Mouse (Mus musculus): ENCODE data around the gene Zrsr2. TPM values are rescaled to one million over a fixed set of nuclear protein-coding genes. Genes with fewer than 3 reads are reported as not detected.

Gene Zrsr2
- 10 to 100 TPM; 33.0 to 34.3 TPM for total RNA-seq (2021)
- long read RNA-seq, experiment 1, transcript Zrsr2-201 (5 exons, 3,867 nt) = major isoform, 11 of 19 reads
- long read RNA-seq, experiment 1, partial matches to known transcripts = 2 of 19 reads
- long read RNA-seq, experiment 1, other reads (novel, unspliced or antisense) = 2 of 19 reads
- long read RNA-seq, experiment 2, transcript Zrsr2-201 (5 exons, 3,867 nt) = major isoform, 14 of 43 reads
- long read RNA-seq, experiment 2, partial matches to known transcripts = 15 of 43 reads
- long read RNA-seq, experiment 2, other reads (novel, unspliced or antisense) = 9 of 43 reads

- peak; percentile 50 to 70 for DNase-seq (ENCODE audit: low spot score in 2 of 2)
Measured at GRCm38 (mm10) chrX:163958467-163958875, at the start of gene Zrsr2. Gene Zrsr2, minus strand, starts transcription at chrX:163958661.

DNA sequence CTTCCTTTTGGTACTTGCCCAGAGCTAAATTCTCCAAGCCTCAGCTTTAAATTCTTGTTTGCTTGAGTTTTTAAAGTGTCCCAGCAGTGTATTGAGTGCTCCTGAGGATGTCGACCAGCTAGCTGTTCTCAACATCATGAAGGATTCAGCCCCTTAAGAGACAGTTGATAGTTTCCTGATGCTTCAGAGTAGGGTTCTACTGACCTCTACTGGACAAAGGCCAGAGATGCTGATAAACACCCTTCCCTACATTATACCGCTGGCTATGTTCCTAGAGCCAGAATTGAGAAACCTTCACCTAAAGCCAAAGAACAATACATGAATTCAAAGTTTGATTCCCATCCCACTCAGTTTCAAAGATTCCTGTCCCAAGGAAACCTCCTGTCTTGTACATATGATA lies 46.3 kb upstream of the Zrsr2 start:
- no peak for DNase-seq (ENCODE audit: low spot score in 2 of 2)

GRCm38 (mm10) chrX:163999848-164000247 lies 41.4 kb upstream of the Zrsr2 start:
- no peak for DNase-seq (ENCODE audit: low spot score in 2 of 2)

DNA sequence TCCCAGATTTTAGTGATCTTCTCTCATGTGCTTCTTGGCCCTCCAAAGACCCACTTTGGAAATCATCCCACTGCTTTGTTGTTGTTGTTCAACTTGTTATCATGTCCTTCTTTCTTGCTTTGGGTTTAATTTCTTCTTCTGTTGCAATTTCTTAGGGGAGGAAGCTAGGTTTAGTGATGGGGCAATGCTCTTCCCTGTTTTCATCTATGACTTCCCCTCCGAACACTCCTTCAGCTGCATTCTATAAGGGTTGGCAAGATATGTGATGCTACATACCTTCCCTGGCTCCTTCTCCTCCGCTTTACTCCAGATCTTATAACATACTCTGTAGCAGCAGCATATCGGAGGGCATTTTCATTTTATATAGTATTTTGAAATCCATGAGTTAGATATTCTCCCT lies 38.3 kb upstream of the Zrsr2 start:
- no peak for DNase-seq (ENCODE audit: low spot score in 2 of 2)

GRCm38 (mm10) chrX:163987718-163988374 lies 29.4 kb upstream of the Zrsr2 start:
- DNase-seq (ENCODE audit: low spot score in 2 of 2) = no peak

DNA sequence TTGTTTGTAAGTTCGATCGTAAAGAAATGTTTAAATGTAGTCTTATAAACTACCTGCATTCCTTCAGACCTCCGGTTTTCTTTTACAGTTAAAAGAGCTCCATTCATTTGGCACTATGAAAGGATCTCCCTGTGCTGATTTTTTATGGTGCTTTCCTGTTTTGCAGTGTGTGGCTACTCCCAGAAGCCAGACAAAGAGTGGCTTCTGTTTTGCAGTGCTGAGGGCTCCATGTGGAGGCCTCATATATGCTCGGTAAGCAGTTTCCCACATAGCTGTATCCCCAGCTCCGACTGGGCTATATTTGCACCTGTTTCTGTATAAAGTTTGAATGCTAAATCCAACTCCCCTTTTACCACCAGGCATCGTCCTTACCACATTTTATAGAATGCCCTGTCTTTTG lies 23.7 kb upstream of the Zrsr2 start:
- DNase-seq (ENCODE audit: low spot score in 2 of 2) = no peak

- DNase-seq (ENCODE audit: low spot score in 2 of 2) = no peak
Measured at GRCm38 (mm10) chrX:163981500-163981899, 23.0 kb upstream of the Zrsr2 start.

- DNase-seq (ENCODE audit: low spot score in 2 of 2) = no peak
Measured at GRCm38 (mm10) chrX:163981092-163981491, 22.6 kb upstream of the Zrsr2 start.

DNA sequence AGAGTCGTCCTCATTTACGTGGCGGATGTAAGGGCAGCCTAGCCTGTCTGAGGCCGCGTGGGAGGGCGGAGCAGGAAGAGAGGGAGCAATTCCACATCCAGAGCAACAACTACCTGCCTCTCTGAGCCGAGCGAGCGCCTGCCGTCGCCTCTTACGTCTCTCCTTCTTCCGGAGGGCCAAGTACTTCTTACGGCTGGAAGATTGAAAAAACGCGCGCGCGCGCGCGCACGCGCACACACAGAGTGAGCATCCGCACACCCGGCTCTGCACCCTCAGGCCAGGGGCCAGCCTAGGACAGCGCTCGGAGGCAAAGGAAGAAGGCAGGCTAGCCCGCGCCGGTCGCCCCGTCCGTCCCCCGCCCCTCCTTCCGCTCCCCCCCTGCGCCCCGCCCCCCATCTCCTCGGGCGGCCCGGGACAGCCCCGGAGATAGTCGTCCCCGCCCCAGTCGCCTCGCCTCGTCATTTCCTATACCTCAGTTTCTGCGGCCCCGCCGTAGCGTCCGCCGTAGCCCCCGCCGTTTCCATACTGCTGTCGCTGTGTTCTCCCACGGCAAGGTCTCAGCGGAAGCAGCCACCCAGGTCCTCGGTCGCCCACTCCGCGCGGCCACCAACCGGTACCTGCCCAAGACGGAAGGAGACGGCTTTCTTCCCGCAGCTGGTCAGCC lies 526 bp downstream of the Zrsr2 start:
- DNase-seq (ENCODE audit: low spot score in 2 of 2) = peak in 1 of 2 experiments; percentile 37

- DNase-seq (ENCODE audit: low spot score in 2 of 2) = no peak
Measured at GRCm38 (mm10) chrX:163957381-163957780, 1.1 kb downstream of the Zrsr2 start.

DNA sequence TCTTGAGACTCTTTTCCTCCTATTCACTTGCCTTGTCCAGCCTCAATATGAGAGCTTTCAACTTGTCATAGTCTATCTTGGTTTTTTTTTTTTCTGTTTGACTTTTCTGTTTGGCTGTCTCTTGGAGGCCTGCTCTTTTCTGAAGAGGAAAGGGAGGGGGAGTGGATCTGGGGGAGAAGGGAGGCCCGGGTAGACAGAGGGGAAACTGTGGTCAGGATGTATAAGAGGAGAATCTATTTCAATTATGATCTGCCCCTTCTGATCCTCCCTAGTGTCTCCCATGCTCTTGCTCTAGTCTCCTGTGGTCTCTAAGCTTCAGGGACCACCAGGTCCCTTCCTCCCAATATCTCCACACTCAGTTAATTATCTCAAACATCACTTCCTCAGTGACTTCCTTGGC lies 6.8 kb downstream of the Zrsr2 start:
- no peak for DNase-seq (ENCODE audit: low spot score in 2 of 2)

DNA sequence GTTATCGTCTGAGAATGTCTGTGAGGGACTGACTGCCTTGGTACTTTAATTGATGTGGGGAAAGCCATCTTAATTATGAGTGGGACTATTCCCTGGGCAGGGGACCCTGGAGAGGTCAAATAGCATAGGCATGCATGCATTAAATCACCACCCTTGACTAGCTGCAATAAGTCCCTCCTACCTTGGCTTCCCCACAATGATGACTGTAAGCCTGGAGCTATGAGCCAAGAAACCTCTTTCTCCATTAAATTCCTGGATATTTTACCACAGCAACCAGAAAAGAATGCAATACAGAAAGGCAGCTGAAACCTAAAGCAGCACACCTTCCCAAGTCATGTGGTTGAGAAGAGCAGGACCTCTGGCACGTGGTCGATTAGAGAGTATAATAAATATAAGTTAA lies 14.1 kb downstream of the Zrsr2 start:
- no peak for DNase-seq (ENCODE audit: low spot score in 2 of 2)

GRCm38 (mm10) chrX:163938587-163938986 lies 19.9 kb downstream of the Zrsr2 start:
- no peak for DNase-seq (ENCODE audit: low spot score in 2 of 2)

- DNase-seq (ENCODE audit: low spot score in 2 of 2) = no peak
Measured at GRCm38 (mm10) chrX:163934731-163935130, 23.7 kb downstream of the Zrsr2 start.

DNA sequence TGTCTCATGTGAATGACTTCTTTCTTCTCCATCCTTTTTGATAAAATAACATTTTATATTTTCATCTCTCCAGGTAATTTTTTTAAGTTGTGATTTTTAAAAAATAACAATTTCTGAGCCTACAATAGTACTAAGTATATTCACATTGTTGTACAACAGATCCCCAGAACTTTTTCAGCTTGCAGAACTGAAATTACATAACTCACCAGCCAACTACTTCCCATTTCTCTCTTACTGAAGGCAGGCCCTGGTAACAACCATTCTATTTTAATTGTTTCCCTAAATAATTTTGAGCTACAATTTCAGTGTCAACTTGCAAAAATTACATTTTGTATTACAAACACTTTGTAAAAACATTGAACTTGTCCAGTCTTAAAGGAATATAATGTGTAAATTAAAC lies 28.9 kb downstream of the Zrsr2 start:
- DNase-seq (ENCODE audit: low spot score in 2 of 2) = no peak

DNA sequence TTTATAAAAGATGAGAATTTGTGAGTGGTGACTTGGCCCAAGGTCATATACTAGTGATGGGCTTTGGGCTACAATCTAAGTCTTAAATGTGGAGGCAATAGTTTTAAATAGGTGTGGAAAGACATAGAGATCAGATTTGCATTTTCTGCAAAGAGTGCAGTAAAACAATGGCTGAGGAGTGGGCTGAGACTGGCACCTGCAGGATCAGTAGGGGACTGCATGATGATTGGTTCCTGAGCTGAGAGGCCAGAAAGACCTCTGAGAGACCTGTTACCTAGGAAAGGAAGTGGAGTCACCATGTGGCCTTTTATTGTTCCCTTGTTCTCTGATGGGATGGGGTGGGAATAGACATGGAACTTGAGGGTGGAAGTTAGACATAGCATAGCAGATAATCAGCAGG lies 45.7 kb downstream of the Zrsr2 start:
- no peak for DNase-seq (ENCODE audit: low spot score in 2 of 2)

DNA sequence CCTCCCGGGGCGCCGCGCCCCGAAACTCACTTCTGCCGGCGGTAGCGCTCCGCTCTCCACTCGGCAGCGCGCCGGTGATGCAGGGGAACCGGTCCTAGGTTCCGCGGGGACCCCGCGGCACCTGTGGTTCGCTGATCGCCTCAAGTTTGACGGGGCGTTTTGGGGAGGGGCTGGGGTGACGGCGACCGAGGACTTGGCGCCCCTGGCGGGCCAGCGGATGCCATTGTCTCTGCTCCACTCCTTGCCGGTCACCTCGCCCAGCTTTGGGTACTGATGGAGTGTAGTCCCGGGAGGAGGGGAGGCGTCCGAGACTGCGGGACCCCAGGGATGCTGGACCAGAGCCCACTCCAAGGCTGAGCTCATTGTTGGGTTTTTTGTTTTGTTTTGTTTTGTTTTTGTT lies 49.1 kb downstream of the Zrsr2 start:
- peak in 1 of 2 experiments; percentile 5 for DNase-seq (ENCODE audit: low spot score in 2 of 2)

DNA sequence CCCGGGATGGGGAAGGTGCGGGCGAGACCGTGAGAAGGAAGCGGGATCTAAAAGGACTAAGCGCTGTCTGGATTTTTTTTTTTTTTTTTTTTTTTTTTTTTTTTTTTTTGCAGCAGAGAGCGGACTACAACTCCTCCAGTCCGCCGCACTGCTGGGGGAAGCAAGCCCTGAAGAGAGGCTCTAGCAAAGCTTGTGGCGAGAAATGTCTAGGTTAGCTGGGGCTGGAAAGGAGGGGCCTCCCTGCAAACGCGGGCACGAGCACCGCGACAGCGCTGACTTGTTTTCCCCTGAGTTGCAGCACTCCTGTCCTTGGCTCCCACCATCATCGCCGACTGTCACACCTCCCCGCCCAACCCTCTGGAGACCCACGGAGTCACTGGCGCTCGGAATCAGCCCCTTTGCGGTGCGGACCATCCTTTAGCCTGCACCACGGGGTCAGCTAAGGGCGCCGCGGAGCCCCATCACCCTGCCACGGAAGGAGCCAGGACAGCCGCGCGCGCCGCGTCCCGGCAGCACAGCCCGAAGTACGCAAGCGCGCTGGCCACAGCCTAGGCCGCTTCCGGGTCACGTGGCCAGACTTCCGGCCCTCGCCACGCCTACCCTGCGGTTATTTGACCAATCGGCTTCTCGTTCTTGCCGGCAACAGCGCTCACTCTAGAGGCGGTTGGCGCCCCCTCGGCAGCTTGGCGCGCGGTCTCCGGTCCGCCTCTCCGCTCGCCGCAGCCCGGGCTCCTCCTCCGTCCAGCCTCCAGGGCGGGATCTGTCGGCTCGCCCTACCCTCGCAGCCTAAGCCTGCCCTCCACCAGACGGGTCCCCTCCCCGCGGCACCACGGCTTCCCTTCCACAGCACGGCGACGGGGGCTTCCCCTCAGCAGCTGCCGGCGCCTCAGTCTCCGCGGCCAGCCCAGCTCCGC lies 49.9 kb downstream of the Zrsr2 start, which contains the start of gene Ap1s2:
TSS of gene Ap1s2 (plus strand) at position 681 of the 914 bp plus-strand sequence.
- peak; percentile 54 to 74 for DNase-seq (ENCODE audit: low spot score in 2 of 2)

DNA sequence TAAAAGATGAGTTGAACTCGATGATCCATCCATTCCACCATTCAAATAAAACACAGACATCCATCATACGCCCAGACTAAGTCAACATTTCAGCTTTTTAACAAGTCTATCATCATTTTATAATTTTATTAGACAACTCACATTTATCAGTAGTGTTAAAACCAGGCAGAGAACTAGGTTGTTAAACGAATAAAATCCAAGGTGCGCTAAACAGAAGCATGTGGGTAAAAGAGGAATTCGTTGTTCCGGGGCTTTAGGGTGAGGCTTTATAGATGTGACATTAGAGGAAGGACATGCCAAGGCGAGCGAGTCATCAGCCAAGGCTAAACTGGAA lies 50.5 kb downstream of the Zrsr2 start:
- peak in 1 of 2 experiments; percentile 2 for DNase-seq (ENCODE audit: low spot score in 2 of 2)

GRCm38 (mm10) chrX:163906861-163907260 lies 51.6 kb downstream of the Zrsr2 start:
- DNase-seq (ENCODE audit: low spot score in 2 of 2) = no peak

DNA sequence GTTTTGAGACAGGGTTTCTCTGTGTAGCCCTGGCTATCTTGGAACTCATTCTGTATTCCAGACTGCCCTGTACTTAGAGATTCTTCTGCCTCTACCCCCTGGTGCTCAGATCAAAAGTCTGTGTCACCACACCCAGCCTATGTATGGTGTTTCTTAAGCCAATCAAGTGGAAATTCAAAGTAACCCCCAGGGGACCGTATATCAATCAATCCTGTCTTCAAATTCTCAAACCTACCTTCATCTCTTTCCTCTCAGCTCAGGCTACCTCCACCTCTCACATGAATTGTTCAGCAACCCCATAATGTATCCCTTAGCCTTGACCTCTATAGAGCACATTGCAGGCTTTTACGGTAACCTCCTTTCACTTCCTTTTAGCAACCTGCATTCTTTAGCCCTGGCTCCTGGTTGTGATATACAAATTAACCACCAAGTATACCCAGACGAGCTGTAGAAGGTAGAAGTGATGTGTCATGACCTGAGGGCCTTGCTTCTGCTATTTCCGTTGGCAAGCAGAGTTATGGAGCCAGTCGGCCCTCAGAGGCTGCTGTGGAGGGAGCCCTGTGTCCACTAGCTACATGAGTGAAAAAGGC lies 58.9 kb downstream of the Zrsr2 start:
- DNase-seq (ENCODE audit: low spot score in 2 of 2) = no peak

Data from adrenal gland, postnatal 4 days (tissue).